ENCODE assay signal across 9 mouse cellular contexts in the genomic region with DNA sequence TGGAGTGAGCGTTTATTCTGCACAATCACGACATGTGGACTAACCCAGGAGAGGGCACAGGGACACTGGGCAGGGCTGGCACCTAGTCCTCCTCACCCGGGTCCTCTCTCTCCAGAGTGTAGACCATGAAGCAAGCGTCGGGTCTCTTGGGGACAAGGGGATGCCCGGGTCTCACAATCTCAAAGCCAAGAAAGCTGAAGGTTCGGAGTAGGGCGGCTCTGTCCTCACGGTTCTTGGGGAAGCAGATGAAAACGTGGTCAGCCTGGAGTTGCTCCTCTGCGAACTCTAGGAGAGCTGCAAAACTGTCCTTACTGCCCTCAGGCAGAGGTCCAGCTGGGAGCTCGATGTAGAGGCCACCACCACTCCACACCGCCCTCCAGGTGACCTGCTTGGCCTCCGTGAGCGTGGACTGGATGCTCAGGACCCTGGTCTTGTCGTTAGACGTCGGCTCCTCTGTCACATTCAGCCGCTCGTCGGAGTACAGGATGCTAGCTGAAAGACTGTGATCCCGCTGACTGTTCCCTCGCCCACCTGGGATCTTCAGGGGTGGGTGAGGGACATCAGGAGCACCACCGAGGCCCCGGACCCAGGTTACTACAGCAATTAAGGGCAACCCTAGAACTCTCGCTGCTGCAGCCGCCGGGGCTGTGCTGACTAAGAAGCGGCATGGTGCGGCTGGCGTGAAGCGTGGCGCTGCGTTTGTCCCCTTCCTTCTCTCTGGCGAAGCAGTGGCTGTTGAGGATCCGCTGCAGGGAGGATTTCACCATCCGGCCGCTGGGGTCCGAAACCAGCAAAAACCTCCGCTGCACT. TPM values are rescaled to one million over a fixed set of nuclear protein-coding genes. Genes with fewer than 3 reads are reported as not detected.
A peak's percentile ranks its signal among the peaks of the same experiment; 100 is the strongest.
DNase-seq lines count a peak whose midpoint lies in the region; ATAC-seq and TF ChIP-seq lines count a peak whose summit lies in the region.
"Not testable (repeated sequence)": the region's sequence is repeated elsewhere in the genome, so short reads cannot be mapped to it uniquely, and the experiment has no call there.
"Had no signal": no experiment of that assay in that cellular context is flagged by ENCODE, and none has a peak within 500 bp of the region (broad histone marks: within the 10 kb centered on the region; RNA-seq: fewer than 3 reads in every experiment).

No protein-coding gene starts in this region.

- WGBS in cerebellum, adult 2 months: 4% methylated on average over 37 of the region's 40 CpGs
- 6% methylated on average over 36 of the region's 40 CpGs for WGBS in heart, embryonic 12.5 days
- WGBS in limb, embryonic 13.5 days: 5% methylated on average over 36 of the region's 40 CpGs
- 18% methylated on average over 15 of the region's 40 CpGs for WGBS in macrophage (ENCODE audit: missing documents)
- WGBS in neural tube, embryonic 11.5 days: 5% methylated on average over 29 of the region's 40 CpGs
- 4% methylated on average over 25 of the region's 40 CpGs for WGBS in stomach, postnatal 0 days

- TF ChIP-seq POLR2A in cerebellum, adult 2 months (IDR thresholded peaks at IDR 0.05; ENCODE audit: borderline replicate concordance, insufficient read depth, low read length): not testable (repeated sequence)

- H3K27ac ChIP-seq in cerebellum, adult 2 months (ENCODE audit: insufficient read depth, low read length); heart, embryonic 12.5 days (ENCODE audit: poor library complexity, severe bottlenecking); limb, embryonic 13.5 days; macrophage; neural tube, embryonic 11.5 days (ENCODE audit: low read depth, low read length); stomach, postnatal 0 days (replicated peaks): not testable (repeated sequence)

- ATAC-seq in erythroid progenitor cell, adult 5-6 weeks (replicated peaks; ENCODE audit: low FRiP score, poor library complexity, severe bottlenecking): peak; percentile 63
- ATAC-seq in heart, embryonic 12.5 days (ENCODE audit: insufficient number of reproducible peaks, low FRiP score): peak; percentile 42; the same call in 1 of the 2 replicates
- peak; percentile 44 for ATAC-seq in inflammation-experienced regulatory T-cells, adult 6 months
- ATAC-seq in limb, embryonic 13.5 days (ENCODE audit: low FRiP score, low read depth): peak; percentile 64; the same call in 1 of the 2 replicates
- ATAC-seq in neural tube, embryonic 11.5 days (ENCODE audit: insufficient read depth, low FRiP score, low TSS enrichment): peak; percentile 80
- not testable (repeated sequence) for ATAC-seq in stomach, postnatal 0 days (ENCODE audit: low FRiP score, low TSS enrichment)

- H3K9ac ChIP-seq in heart, embryonic 12.5 days: 0 out of 2 replicates have a peak overlapping the region, but pooled peaks have one; percentile 41
- not testable (repeated sequence) for H3K9ac ChIP-seq in limb, embryonic 13.5 days; neural tube, embryonic 11.5 days (ENCODE audit: low read length); stomach, postnatal 0 days (ENCODE audit: low read length)

- H3K4me2 ChIP-seq in heart, embryonic 12.5 days: peak overlapping the region; percentile 71
- peak overlapping the region; percentile 62 for H3K4me2 ChIP-seq in limb, embryonic 13.5 days (replicated peaks)
- H3K4me2 ChIP-seq in neural tube, embryonic 11.5 days (ENCODE audit: low read depth): peak overlapping the region; percentile 38
- peak overlapping the region; percentile 44 for H3K4me2 ChIP-seq in stomach, postnatal 0 days (replicated peaks; ENCODE audit: low read depth)

- not testable (repeated sequence) for H3K79me2 ChIP-seq in macrophage (ENCODE audit: inconsistent target)

- not testable (repeated sequence) for H3K27me3 ChIP-seq in cerebellum, adult 2 months (ENCODE audit: control insufficient read depth, insufficient read depth, low read length); heart, embryonic 12.5 days (replicated peaks); limb, embryonic 13.5 days; neural tube, embryonic 11.5 days (ENCODE audit: control insufficient read depth, insufficient read depth, low read length); stomach, postnatal 0 days (ENCODE audit: control insufficient read depth, insufficient read depth, low read length)

- H3K36me3 ChIP-seq in heart, embryonic 12.5 days; limb, embryonic 13.5 days; macrophage (ENCODE audit: inconsistent target); neural tube, embryonic 11.5 days (ENCODE audit: control insufficient read depth, insufficient read depth, low read length); stomach, postnatal 0 days (ENCODE audit: control insufficient read depth, insufficient read depth, low read length): not testable (repeated sequence)

- H3K9me3 ChIP-seq in heart, embryonic 12.5 days (replicated peaks); limb, embryonic 13.5 days; neural tube, embryonic 11.5 days (ENCODE audit: control insufficient read depth, low read length); stomach, postnatal 0 days (ENCODE audit: control insufficient read depth, low read length): not testable (repeated sequence)

- TF ChIP-seq EP300 in stomach, postnatal 0 days (optimal IDR thresholded peaks at IDR 0.05): not testable (repeated sequence)

- peak overlapping the region; percentile 37 for H3K4me3 ChIP-seq in cerebellum, adult 2 months (replicated peaks; ENCODE audit: insufficient read depth, low read depth, low read length)
- H3K4me3 ChIP-seq in heart, embryonic 12.5 days: peak overlapping the region; percentile 42
- H3K4me3 ChIP-seq in limb, embryonic 13.5 days: peak overlapping the region; percentile 34
- H3K4me3 ChIP-seq in macrophage (ENCODE audit: inconsistent target): peak overlapping the region; percentile 16; the same call in 1 of the 2 replicates
- peak overlapping the region; percentile 21 for H3K4me3 ChIP-seq in neural tube, embryonic 11.5 days (ENCODE audit: low read depth, low read length)
- H3K4me3 ChIP-seq in stomach, postnatal 0 days (ENCODE audit: low read depth, low read length): peak overlapping the region; percentile 25

- not testable (repeated sequence) for TF ChIP-seq CTCF in cerebellum, adult 2 months (IDR thresholded peaks at IDR 0.05; ENCODE audit: borderline replicate concordance, insufficient read depth, low read depth, low read length); stomach, postnatal 0 days (IDR thresholded peaks at IDR 0.05; ENCODE audit: low read depth)

- H3K4me1 ChIP-seq in cerebellum, adult 2 months (ENCODE audit: control insufficient read depth, insufficient read depth, low read length); heart, embryonic 12.5 days (replicated peaks); limb, embryonic 13.5 days; neural tube, embryonic 11.5 days (ENCODE audit: control insufficient read depth, insufficient read depth, low read length); stomach, postnatal 0 days (replicated peaks; ENCODE audit: control insufficient read depth, insufficient read depth): not testable (repeated sequence)

- DNase-seq in cerebellum, adult 2 months: peak in 1 of 2 experiments; percentile 10
- peak; percentile 10 for DNase-seq in neural tube, embryonic 11.5 days (ENCODE audit: low spot score)
- DNase-seq in stomach, postnatal 0 days (ENCODE audit: low spot score): not testable (repeated sequence)

RNA-seq across cellular contexts. Expression of gene Riok2, which starts 28.5 kb away (rescaled TPM):
- polyA plus RNA-seq in cerebellum, adult 2 months (2012; rRNA removed): 25.9 and 27.5 TPM in 2 replicates
- total RNA-seq in erythroid progenitor cell, adult 5-6 weeks (2015; ENCODE audit: low replicate concordance): 1.7 and 8.6 TPM in 2 replicates
- total RNA-seq in erythroid progenitor cell, adult 5-6 weeks (2017; ENCODE audit: low replicate concordance): 10.8 and 13.2 TPM in 2 replicates
- 22.5 and 23.4 TPM in 2 replicates for polyA plus RNA-seq in heart, embryonic 12.5 days (2016; fragmentation: Nextera tagmentation; extraction: Ambion mirVana)
- 10 to 100 TPM; 29.9 to 34.5 (median 31.8) TPM for polyA plus RNA-seq in inflammation-experienced regulatory T-cells, adult 6 months (2017; shearing (Covaris generic))
- polyA plus RNA-seq in limb, embryonic 13.5 days (2015; fragmentation: Nextera tagmentation; extraction: Ambion mirVana): 28.8 and 29.5 TPM in 2 replicates
- 10 to 100 TPM; 13.5 to 41.1 (median 30.7) TPM for total RNA-seq in macrophage (2018; cell fraction: chromatin; rRNA removed)
- total RNA-seq in macrophage (2018; cell fraction: cytosol; rRNA removed): 10 to 100 TPM in 24 of 26 experiments, 1 to 10 TPM in 2; 6.9 to 15.1 (median 12.0) TPM
- 10 to 100 TPM in 25 of 26 experiments, 1 to 10 TPM in 1; 9.7 to 51.8 (median 20.3) TPM for total RNA-seq in macrophage (2018; cell fraction: nucleus; rRNA removed)
- polyA plus RNA-seq in macrophage (2018): 9.3 to 25.6 TPM (median 18.1 TPM) in 3 replicates
- 25.7 and 31.3 TPM in 2 replicates for polyA plus RNA-seq in neural tube, embryonic 11.5 days (2014; fragmentation: Nextera tagmentation; extraction: Ambion mirVana)
- polyA plus RNA-seq in stomach, postnatal 0 days (2015; fragmentation: Nextera tagmentation; extraction: Ambion mirVana): 13.9 and 14.9 TPM in 2 replicates

RNA-seq across cellular contexts. Expression of gene Lix1, which starts 56.9 kb away (rescaled TPM):
- 8.4 and 9.6 TPM in 2 replicates for polyA plus RNA-seq in cerebellum, adult 2 months (2012; rRNA removed)
- not detected in 2 replicates for total RNA-seq in erythroid progenitor cell, adult 5-6 weeks (2015; ENCODE audit: low replicate concordance)
- not detected in 2 replicates for total RNA-seq in erythroid progenitor cell, adult 5-6 weeks (2017; ENCODE audit: low replicate concordance)
- 4.5 TPM in 2 replicates for polyA plus RNA-seq in heart, embryonic 12.5 days (2016; fragmentation: Nextera tagmentation; extraction: Ambion mirVana)
- under 1 TPM in 1 of 3 experiments, not detected in 2; 0.39 TPM for polyA plus RNA-seq in inflammation-experienced regulatory T-cells, adult 6 months (2017; shearing (Covaris generic))
- 17.2 and 17.9 TPM in 2 replicates for polyA plus RNA-seq in limb, embryonic 13.5 days (2015; fragmentation: Nextera tagmentation; extraction: Ambion mirVana)
- under 1 TPM in 9 of 26 experiments, not detected in 17; 0.26 to 0.76 (median 0.32) TPM for total RNA-seq in macrophage (2018; cell fraction: chromatin; rRNA removed)
- total RNA-seq in macrophage (2018; cell fraction: cytosol; rRNA removed): 1 to 10 TPM in 13 of 26 experiments, under 1 TPM in 13; 0.28 to 1.7 (median 1.0) TPM
- total RNA-seq in macrophage (2018; cell fraction: nucleus; rRNA removed): under 1 TPM in 18 of 26 experiments, not detected in 8; 0.16 to 0.83 (median 0.33) TPM
- polyA plus RNA-seq in macrophage (2018): 0.49 to 0.96 TPM (median 0.74 TPM) in 3 replicates
- 12.4 and 14.7 TPM in 2 replicates for polyA plus RNA-seq in neural tube, embryonic 11.5 days (2014; fragmentation: Nextera tagmentation; extraction: Ambion mirVana)
- 4.8 and 5.3 TPM in 2 replicates for polyA plus RNA-seq in stomach, postnatal 0 days (2015; fragmentation: Nextera tagmentation; extraction: Ambion mirVana)
- total RNA-seq: MEL had no signal
